Mouse (Mus musculus): ENCODE measurements at regions not wholly inside any gene's neighbourhood (a gene's known extent, or its start where the extent isn't known, plus 50 kb on each side); places are given as distances from the start of the nearest gene placed in this dataset.

DNA sequence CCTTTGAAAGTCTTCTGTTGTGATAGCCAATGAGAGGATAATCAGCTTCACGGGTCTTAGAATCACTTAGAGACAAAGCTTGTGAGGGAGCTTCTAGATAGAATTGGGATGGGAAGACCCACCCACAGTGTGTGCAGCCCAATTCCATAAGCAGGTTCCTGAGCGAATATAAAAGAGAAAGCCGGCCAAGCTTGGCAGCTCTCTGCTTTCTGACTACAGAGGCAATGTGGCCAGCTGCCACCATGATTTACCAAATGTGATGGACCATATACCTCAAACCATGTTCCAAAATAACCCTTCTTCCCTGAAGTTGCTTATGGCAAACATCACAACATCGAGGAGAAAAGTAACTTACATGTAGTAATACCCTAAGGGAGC lies 143.1 kb upstream of the Snx19 start:
- in situ Hi-C loops (cut with MboI, MseI): no loop called here

DNA sequence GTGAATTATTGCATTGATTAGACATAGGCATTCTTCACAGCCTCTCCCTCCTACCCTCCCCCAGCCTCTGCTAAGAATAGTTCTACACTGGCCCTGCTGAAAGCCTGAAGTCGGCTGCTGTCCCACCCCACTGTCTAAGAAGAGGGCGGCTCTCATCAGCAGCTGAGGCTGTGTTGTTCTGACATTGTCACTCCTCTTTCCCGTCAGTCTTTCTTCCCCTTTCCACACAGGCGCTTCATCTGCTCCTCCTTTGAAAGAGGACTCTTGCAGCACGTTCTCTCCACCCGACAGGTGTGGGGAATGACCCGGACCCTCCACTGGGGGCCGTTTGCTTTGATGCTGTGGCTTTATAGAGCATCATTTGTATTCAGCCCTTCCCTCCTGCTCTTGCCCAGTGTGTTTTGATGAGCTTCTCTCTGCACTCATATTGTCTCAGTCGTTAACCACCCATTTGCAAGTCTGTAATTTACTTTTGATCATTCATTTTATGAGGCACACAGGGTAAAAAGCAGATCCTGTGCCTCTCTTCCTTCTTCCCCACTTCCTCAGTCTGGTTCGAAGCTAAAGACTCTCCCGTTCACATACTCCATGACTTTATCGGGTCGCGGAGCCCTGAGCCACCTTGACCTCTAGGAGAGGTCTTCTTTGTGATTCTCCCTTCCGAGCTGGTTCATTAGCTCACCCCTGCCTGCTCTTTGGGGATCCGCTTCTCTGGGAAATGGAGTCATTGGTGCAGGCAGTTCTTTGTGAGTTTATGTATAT lies 142.2 kb upstream of the Snx19 start:
- in situ Hi-C loops (cut with MboI, MseI): no loop called here

DNA sequence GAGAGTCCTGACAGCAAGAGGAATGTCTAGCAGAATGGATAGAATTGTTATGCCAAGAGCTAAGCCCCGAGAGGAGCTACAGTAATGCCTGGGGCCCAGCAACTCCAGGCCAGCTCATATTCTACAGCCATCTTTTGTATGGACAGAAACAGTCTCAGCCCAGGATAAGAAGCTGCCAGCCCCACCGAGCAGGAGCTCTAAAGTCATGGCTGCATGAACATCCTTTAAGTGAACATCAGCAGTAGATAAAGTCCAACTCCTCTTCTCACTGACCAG lies 141.6 kb upstream of the Snx19 start:
- in situ Hi-C loops (cut with MboI, MseI): no loop called here

DNA sequence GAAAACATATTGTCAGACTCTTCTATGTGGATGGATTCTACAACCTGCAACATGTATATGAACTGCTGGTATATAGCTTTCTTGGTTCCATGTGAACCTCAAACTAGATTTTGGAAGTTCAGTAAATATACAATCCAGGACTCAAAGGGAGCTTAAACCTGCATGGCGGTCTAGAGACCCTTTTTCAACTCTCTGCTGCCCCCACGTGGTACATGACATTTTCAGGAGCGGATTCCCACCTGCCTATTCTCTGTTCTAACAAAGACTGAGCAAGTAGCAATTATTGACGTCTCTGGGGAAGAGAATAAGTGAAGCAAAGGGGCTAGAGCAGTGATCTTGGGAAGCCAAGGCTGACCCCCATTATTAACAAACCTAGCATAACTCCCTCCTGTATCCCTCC lies 127.1 kb upstream of the Snx19 start:
- in situ Hi-C loops (cut with MboI, MseI): loop anchor here in 1 of 2 experiments (10.0 kb wide), 1 partner anchor 1575 kb away; no protein-coding TSS in a partner anchor

DNA sequence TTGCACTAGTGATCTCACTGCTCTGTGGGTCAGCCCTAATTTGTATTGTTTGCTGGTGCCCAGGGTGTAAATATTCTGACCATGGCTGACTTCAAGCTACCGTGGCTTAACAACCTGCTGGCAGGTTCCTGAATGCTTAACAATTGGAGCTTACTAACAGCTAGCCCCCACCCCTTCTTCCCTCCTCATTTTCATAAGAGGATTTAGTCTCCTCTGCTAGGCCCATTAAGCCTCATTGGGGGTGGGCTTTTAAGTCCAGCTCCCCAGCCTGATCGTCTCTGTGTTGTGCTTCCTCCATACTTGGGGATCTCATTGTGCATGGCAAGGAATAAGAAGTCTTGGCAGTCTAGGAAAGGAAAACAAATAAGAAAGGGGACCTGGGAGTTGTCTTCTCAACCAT lies 118.6 kb upstream of the Snx19 start:
- in situ Hi-C loops (cut with MboI, MseI): no loop called here

DNA sequence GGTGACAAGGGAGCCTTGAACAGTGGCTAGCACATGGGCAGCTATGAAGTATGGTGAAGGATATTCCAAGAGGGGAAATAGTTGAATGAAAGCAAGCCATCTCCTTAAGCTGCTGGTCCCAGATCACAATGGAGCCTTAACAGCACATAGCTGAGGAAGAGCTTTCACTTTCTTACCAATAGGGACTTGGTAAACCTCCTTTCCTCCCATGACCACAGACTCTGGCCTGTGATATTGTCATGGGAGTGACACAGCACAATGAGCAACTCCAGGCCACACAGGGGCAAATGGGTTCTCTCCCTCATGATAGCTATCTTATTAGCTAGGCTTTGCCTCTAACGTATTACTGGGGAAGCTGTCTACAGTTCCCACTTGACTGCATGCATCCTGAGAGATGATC lies 113.5 kb upstream of the Snx19 start:
- in situ Hi-C loops (cut with MboI, MseI): no loop called here

DNA sequence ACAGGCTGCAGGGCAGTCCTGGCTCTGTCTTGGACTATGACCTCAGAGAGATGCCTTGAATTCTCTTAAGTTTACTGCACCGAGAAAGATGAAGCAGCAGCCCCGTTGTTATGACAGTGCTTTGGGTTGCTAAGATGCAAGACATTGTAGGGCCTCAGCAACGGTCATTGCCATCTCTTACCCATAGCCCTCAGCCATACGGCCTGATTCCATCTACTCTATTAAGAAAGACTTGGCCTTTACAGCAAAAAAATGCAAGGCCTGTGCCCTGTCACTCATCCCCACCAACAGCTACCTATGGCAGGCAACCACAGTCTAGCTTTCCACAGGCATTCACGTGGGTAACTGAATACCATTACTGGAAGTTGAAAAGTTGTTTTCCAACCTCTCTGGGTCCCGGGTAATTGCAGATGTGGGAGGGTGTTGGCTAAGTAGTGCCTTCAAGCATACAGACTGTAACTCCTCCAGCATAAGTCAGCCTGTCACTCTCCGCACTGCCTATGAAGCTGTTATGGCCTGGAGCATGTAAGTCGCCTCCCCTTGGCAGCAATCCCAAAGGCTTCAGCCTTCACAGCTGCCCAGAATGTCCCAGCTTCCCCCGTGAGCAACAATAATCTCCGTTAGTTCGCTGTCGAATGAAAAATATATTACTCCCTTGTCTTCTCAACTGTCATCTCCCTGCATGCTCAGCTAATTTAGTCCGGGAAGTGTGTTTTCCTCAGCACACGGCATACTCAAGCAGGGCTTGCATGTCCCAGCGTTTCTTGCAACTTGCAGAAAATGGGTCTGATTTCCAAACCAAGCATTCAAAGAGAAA lies 112.3 kb upstream of the Snx19 start:
- in situ Hi-C loops (cut with MboI, MseI): no loop called here

DNA sequence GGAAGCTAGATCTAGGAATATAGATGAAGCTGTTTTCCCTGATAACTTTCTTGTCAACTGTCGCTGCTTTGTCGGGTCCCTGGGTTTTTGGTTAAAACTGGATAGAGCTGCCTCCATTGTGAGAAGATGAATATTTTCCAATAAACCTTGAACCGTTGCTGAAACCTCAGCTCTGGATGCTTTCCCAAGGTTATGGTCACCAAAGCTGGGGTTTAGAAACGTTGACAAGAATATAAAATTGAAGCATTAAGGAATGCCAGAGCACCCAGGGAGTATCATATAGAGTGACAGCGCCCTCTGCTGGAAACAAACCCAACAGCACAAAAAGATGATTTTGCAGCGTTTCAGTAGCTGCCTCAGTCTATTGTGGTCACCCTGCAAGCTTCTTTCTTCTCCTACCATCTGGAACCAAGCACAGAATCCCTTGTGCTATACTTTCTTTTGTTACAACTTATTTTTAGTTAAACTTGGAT lies 111.7 kb upstream of the Snx19 start:
- in situ Hi-C loops (cut with MboI, MseI): no loop called here

DNA sequence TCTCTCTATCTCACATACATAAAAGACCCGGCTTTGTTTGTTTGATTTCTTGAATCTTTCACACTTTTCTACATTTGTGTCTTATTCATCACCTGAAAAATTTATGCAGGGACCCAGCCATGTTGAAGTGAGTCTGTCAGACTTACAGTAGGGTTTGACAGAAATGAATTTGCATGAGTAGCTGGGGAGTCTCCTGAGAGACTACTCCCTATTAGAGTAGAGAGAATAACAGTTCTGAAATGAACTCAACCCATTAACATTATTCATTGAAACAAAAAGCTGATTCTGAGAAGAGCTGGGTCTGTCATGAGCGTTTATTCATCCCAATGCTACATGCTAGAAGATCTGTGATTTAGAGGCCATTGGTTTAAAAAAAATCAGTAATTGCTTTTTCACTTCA lies 82.0 kb upstream of the Snx19 start:
- in situ Hi-C loops (cut with MboI, MseI): no loop called here

DNA sequence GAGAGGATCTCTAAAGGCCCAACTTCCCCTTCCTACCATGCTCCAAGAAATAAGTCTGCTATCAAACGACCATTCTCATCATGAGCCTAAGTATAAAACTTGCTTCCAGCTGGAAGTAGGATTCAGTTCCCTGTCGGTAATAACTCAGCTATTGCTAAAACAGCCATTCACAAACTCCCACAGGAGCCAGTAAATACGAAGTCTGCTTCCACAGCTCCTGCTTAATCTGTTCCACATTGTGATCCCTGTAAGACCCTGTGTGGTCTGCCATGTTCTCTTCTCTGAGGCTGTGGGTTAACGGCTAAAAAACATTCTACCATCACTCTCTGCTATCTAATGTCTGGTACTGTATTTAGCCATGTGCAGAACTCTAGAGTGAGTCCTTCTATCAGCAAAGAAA lies 72.9 kb upstream of the Snx19 start:
- in situ Hi-C loops (cut with MboI, MseI): no loop called here

DNA sequence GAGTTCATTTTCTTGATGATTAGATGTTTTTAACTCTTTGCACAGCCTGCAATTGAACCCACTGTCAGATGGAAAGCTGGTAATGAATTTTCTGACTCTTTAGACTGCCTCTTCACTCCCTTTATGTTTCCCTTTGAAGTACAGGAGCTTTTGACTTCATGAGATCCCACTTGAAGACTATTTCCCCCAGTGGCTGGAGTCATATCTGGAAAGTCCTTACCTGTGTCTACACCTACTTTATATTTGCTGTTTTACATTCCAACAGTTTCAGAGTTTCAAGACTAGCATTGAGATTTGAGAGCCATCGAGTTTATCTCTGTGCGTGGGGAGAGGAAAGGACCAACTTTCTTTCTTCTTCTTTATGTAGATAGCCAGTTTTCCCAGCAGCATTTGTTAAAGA lies 71.3 kb upstream of the Snx19 start:
- in situ Hi-C loops (cut with MboI, MseI): no loop called here

DNA sequence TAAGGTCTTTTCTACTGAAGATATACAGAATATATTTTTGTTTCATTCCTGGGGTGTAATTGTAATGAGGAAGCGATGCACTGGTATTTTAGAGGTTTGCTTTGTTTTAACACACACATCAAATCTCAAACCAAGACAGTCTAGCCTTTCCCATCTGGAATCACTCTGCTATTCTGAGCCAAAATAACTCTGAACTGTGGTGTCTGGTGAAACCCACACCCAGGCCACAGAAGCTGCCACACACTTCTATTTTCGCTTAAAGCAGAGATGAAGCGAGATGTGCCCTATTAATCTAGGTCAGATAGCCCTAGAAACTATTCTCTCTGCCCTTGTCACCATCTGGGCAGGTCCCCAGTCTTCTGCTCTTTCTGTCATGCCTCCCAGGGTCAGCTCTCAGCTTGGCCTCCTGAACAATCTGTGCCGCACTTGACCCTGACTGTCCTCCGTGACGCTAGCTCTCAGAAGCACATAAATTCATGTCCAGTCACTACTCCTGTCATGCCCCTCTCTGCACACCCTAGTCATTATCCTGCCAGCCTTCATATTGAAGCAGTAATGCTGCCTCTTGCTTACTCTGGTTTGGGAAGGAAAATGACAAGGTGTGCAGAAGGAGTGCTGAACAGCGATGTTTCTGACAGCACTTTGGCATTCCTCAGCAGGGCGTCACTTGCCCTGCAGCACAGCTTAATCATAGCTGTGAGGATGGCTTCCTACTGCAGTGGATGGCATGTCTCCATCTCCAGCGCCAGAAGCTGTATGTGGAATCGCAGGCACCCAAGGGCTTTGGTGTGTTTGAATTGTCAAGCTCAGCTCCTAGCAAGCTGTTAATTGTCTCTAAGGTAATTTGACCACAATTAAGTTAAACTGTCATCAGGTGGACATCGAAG lies 57.1 kb upstream of the Snx19 start:
- in situ Hi-C loops (cut with MboI, MseI): no loop called here

DNA sequence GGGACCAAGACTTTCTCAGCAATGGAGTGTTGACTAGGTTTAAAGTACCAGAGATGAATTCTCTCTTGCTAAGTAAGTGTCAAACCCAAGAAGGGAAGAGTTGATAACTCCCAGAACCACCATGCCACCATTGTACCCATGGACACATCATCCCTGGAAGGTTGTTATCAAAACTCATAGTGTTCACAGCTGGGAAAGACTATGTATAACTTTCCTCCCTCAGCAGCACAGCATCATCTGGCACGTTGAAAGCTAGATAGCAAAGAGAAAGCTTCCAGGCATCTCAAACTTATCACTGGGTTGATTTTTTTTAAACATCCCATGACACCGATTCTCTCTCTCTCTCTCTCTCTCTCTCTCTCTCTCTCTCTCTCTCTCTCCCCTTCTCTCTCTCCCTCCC lies 56.1 kb upstream of the Snx19 start:
- in situ Hi-C loops (cut with MboI, MseI): no loop called here

DNA sequence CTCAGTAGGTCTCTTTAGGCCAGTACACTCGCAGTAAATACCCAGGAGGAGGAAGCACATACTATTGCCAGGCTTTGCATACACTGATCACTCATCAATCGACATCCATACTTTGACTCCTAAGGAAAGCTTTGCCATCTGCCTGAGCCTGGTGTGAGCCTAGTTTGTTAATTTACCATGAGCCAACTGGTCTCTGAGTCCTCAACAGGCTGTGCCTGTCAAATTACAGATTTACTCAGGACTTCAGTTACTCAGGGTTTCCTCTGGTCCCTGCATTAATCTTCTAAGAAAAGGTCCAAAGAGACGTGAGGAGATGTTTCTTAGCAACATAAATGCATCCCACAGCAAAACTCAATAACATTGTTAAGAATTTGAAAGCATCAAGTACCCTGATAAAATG lies 50.0 kb upstream of the Snx19 start:
- in situ Hi-C loops (cut with MboI, MseI): no loop called here
